Mouse (Mus musculus) midbrain, embryonic 10.5 days (tissue): Measurements from ENCODE around the gene Map2k1. TPM values are rescaled to one million over a fixed set of nuclear protein-coding genes. Genes with fewer than 3 reads are reported as not detected.
"Not testable (repeated sequence)": the region's sequence is repeated elsewhere in the genome, so short reads cannot be mapped to it uniquely, and the experiment has no call there.

Experiments used
- DNase-seq: peaks from one replicate; pipeline ENCODE4 v3.0.0-alpha.2; 2017; ENCODE audit warnings: low spot score
- H3K27ac ChIP-seq: fragments of 300-500 bp; sonication (generic); replicated peaks from 2 replicates; pipeline ENCODE4 v1.5.1; 2016; ENCODE audit warnings: mild to moderate bottlenecking
- H3K27me3 ChIP-seq: fragments of 300-500 bp; sonication (generic); 2 replicates; pipeline ENCODE4 v1.6.1; 2016; ENCODE audit warnings: low read depth, mild to moderate bottlenecking; ENCODE audit not compliant: poor library complexity, severe bottlenecking
- H3K36me3 ChIP-seq: fragments of 300-500 bp; sonication (generic); 2 replicates; pipeline ENCODE4 v1.6.1; 2016; ENCODE audit warnings: mild to moderate bottlenecking, moderate library complexity
- H3K4me1 ChIP-seq: fragments of 300-500 bp; sonication (generic); 2 replicates; pipeline ENCODE4 v1.6.1; 2016
- H3K4me3 ChIP-seq: fragments of 300-500 bp; sonication (generic); 2 replicates; pipeline ENCODE4 v1.5.1; 2016; ENCODE audit warnings: mild to moderate bottlenecking, moderate library complexity
- H3K9me3 ChIP-seq: fragments of 300-500 bp; sonication (generic); replicated peaks from 2 replicates; pipeline ENCODE4 v1.6.1; 2016; ENCODE audit warnings: mild to moderate bottlenecking
- WGBS: fragments of 180-500 bp; shearing (Covaris S2); methylation state at CpG from one replicate; pipeline ENCODE4 v1.1.7; 2016; 5-methylcytosine and 5-hydroxymethylcytosine counted together
- polyA plus RNA-seq: library from polyadenylated mRNA; unstranded; fragments of >200 nt; fragmentation: Nextera tagmentation; extraction: Ambion mirVana; gene quantifications from 2 replicates; pipeline ENCODE4 v1.2.1, GENCODE M21; 2016

Gene Map2k1
- polyA plus RNA-seq, 1 experiment from 2014 or later = 86.7 TPM

- 94% methylated on average over 8 of the region's 8 CpGs for WGBS
- DNase-seq, H3K27ac ChIP-seq, H3K4me3 ChIP-seq, H3K4me1 ChIP-seq, H3K27me3 ChIP-seq, H3K36me3 ChIP-seq, H3K9me3 ChIP-seq: not testable (repeated sequence)
Measured at GRCm38 (mm10) chr9:64268836-64269235, 15.4 kb upstream of the Map2k1 start.

GRCm38 (mm10) chr9:64268196-64268595 is 14.8 kb upstream of the Map2k1 start:
- H3K27ac ChIP-seq = no peak overlapping the region
- WGBS = 92% methylated on average over 10 of the region's 10 CpGs
- no peaks in the 10 kb centered on the region for H3K9me3 ChIP-seq
- no peaks in the 10 kb centered on the region for H3K27me3 ChIP-seq
- no peaks in the 10 kb centered on the region for H3K36me3 ChIP-seq
- no peak overlapping the region for H3K4me3 ChIP-seq
- no peaks in the 10 kb centered on the region for H3K4me1 ChIP-seq
- no peak for DNase-seq

GRCm38 (mm10) chr9:64267231-64267630 is 13.8 kb upstream of the Map2k1 start:
- Histone ChIP-seq H3K27ac (no peak overlapping the region), H3K4me1 (no peaks in the 10 kb centered on the region), H3K27me3 (no peaks in the 10 kb centered on the region), H3K9me3 (no peaks in the 10 kb centered on the region), H3K36me3 (no peaks in the 10 kb centered on the region), H3K4me3 (no peak overlapping the region)
- no peak for DNase-seq
- 90% methylated on average over 1 of the region's 1 CpGs for WGBS

- DNase-seq = no peak
- Histone ChIP-seq H3K36me3 (no peaks in the 10 kb centered on the region), H3K4me3 (no peak overlapping the region), H3K4me1 (no peaks in the 10 kb centered on the region), H3K9me3 (no peaks in the 10 kb centered on the region), H3K27ac (no peak overlapping the region), H3K27me3 (no peaks in the 10 kb centered on the region)
- 61% methylated on average over 1 of the region's 1 CpGs for WGBS
Measured at GRCm38 (mm10) chr9:64264813-64265212, 11.4 kb upstream of the Map2k1 start.

GRCm38 (mm10) chr9:64261023-64261422 is 7.6 kb upstream of the Map2k1 start:
- no peak overlapping the region for H3K4me3 ChIP-seq
- H3K36me3 ChIP-seq = no peaks in the 10 kb centered on the region
- H3K4me1 ChIP-seq = no peaks in the 10 kb centered on the region
- no peaks in the 10 kb centered on the region for H3K9me3 ChIP-seq
- no peak for DNase-seq
- H3K27me3 ChIP-seq = no peaks in the 10 kb centered on the region
- WGBS = 89% methylated on average over 4 of the region's 4 CpGs
- no peak overlapping the region for H3K27ac ChIP-seq

- Histone ChIP-seq H3K27ac (no peak overlapping the region), H3K4me1 (no peaks in the 10 kb centered on the region), H3K4me3 (no peak overlapping the region), H3K36me3 (no peaks in the 10 kb centered on the region), H3K27me3 (no peaks in the 10 kb centered on the region), H3K9me3 (no peaks in the 10 kb centered on the region)
- DNase-seq = no peak
- 93% methylated on average over 5 of the region's 5 CpGs for WGBS
Measured at GRCm38 (mm10) chr9:64259906-64260305, 6.5 kb upstream of the Map2k1 start.

- DNase-seq = no peak
- WGBS = 92% methylated on average over 3 of the region's 3 CpGs
- H3K4me1 ChIP-seq = peaks cover 19% of the 10 kb centered on the region
- H3K27ac ChIP-seq = no peak overlapping the region
- no peaks in the 10 kb centered on the region for H3K9me3 ChIP-seq
- no peaks in the 10 kb centered on the region for H3K36me3 ChIP-seq
- no peak overlapping the region for H3K4me3 ChIP-seq
- no peaks in the 10 kb centered on the region for H3K27me3 ChIP-seq
Measured at GRCm38 (mm10) chr9:64256204-64256603, 2.8 kb upstream of the Map2k1 start.

- 87% methylated on average over 3 of the region's 3 CpGs for WGBS
- Histone ChIP-seq H3K36me3 (no peaks in the 10 kb centered on the region), H3K27me3 (no peaks in the 10 kb centered on the region), H3K4me1 (peaks cover 27% of the 10 kb centered on the region), H3K9me3 (no peaks in the 10 kb centered on the region), H3K4me3 (no peak overlapping the region), H3K27ac (no peak overlapping the region)
- DNase-seq = no peak
Measured at GRCm38 (mm10) chr9:64255422-64255821, 2.0 kb upstream of the Map2k1 start.

GRCm38 (mm10) chr9:64252591-64253020 is 825 bp downstream of the Map2k1 start:
- peak overlapping the region; percentile 95 for H3K4me3 ChIP-seq
- H3K27me3 ChIP-seq = no peaks in the 10 kb centered on the region
- no peaks in the 10 kb centered on the region for H3K9me3 ChIP-seq
- H3K27ac ChIP-seq = peak overlapping the region; percentile 94
- WGBS = under 1% methylated on average over 16 of the region's 16 CpGs
- H3K36me3 ChIP-seq = peaks cover 15% of the 10 kb centered on the region
- peaks cover 33% of the 10 kb centered on the region for H3K4me1 ChIP-seq
- DNase-seq = no peak

- peaks cover 33% of the 10 kb centered on the region for H3K4me1 ChIP-seq
- no peak for DNase-seq
- H3K27ac ChIP-seq = no peak overlapping the region
- H3K27me3 ChIP-seq = no peaks in the 10 kb centered on the region
- H3K4me3 ChIP-seq = no peak overlapping the region
- H3K36me3 ChIP-seq = peaks cover 31% of the 10 kb centered on the region
- no peaks in the 10 kb centered on the region for H3K9me3 ChIP-seq
Measured at GRCm38 (mm10) chr9:64250111-64250730, 3.2 kb downstream of the Map2k1 start.

GRCm38 (mm10) chr9:64249371-64249770 is 4.1 kb downstream of the Map2k1 start:
- H3K9me3 ChIP-seq = no peaks in the 10 kb centered on the region
- H3K27me3 ChIP-seq = no peaks in the 10 kb centered on the region
- no peak overlapping the region for H3K27ac ChIP-seq
- peaks cover 33% of the 10 kb centered on the region for H3K4me1 ChIP-seq
- WGBS = 94% methylated on average over 1 of the region's 1 CpGs
- no peak overlapping the region for H3K4me3 ChIP-seq
- no peak for DNase-seq
- peaks cover 31% of the 10 kb centered on the region for H3K36me3 ChIP-seq

- 84% methylated on average over 6 of the region's 6 CpGs for WGBS
- peaks cover 27% of the 10 kb centered on the region for H3K4me1 ChIP-seq
- no peak overlapping the region for H3K4me3 ChIP-seq
- no peaks in the 10 kb centered on the region for H3K9me3 ChIP-seq
- no peak for DNase-seq
- H3K27me3 ChIP-seq = no peaks in the 10 kb centered on the region
- H3K27ac ChIP-seq = no peak overlapping the region; the same call in 1 of the 2 replicates
- peaks cover 20% of the 10 kb centered on the region for H3K36me3 ChIP-seq
Measured at GRCm38 (mm10) chr9:64242381-64242831, 11.0 kb downstream of the Map2k1 start.

- DNase-seq = peak; percentile 23
- WGBS = 67% methylated on average over 8 of the region's 8 CpGs
- Histone ChIP-seq H3K4me1 (peaks cover 27% of the 10 kb centered on the region), H3K4me3 (peak overlapping the region; percentile 18; the same call in 1 of the 2 replicates), H3K36me3 (peaks cover 14% of the 10 kb centered on the region), H3K27ac (peak overlapping the region; percentile 55; the same call in 1 of the 2 replicates), H3K9me3 (no peaks in the 10 kb centered on the region), H3K27me3 (no peaks in the 10 kb centered on the region)
Measured at GRCm38 (mm10) chr9:64240681-64241080, 12.8 kb downstream of the Map2k1 start.
